Mouse (Mus musculus): ENCODE results near the gene Akr1d1.

Akr1d1 gene

GRCm38 (mm10) chr6:37567363-37567762, 37.4 kb downstream of the Akr1d1 start:
- DNase-seq (ENCODE audit: low spot score), result no peak

- no peak for DNase-seq (ENCODE audit: low spot score)
Observed at GRCm38 (mm10) chr6:37571939-37572338, 42.0 kb downstream of the Akr1d1 start.

- no peak for DNase-seq (ENCODE audit: low spot score)
Observed at GRCm38 (mm10) chr6:37572935-37573334, 43.0 kb downstream of the Akr1d1 start.

GRCm38 (mm10) chr6:37580476-37580875, 50.5 kb downstream of the Akr1d1 start:
- no peak for DNase-seq (ENCODE audit: low spot score)

GRCm38 (mm10) chr6:37589340-37589962, 59.5 kb downstream of the Akr1d1 start:
- peak; percentile 75 for DNase-seq (ENCODE audit: low spot score)

GRCm38 (mm10) chr6:37590800-37591199, 60.8 kb downstream of the Akr1d1 start:
- no peak for DNase-seq (ENCODE audit: low spot score)

- peak; percentile 49 for DNase-seq (ENCODE audit: low spot score)
Observed at GRCm38 (mm10) chr6:37592101-37593032, 62.4 kb downstream of the Akr1d1 start.

- DNase-seq (ENCODE audit: low spot score), result no peak
Observed at GRCm38 (mm10) chr6:37593033-37593374, 63.0 kb downstream of the Akr1d1 start.

- DNase-seq (ENCODE audit: low spot score), result no peak
Observed at GRCm38 (mm10) chr6:37593551-37594089, 63.6 kb downstream of the Akr1d1 start.

- no peak for DNase-seq (ENCODE audit: low spot score)
Observed at GRCm38 (mm10) chr6:37597088-37597487, 67.1 kb downstream of the Akr1d1 start.

- no peak for DNase-seq (ENCODE audit: low spot score)
Observed at GRCm38 (mm10) chr6:37598033-37598432, 68.1 kb downstream of the Akr1d1 start.

- no peak for DNase-seq (ENCODE audit: low spot score)
Observed at GRCm38 (mm10) chr6:37600976-37601498, 71.1 kb downstream of the Akr1d1 start.

- no peak for DNase-seq (ENCODE audit: low spot score)
Observed at GRCm38 (mm10) chr6:37602857-37603765, 73.1 kb downstream of the Akr1d1 start.

GRCm38 (mm10) chr6:37604178-37604883, 74.4 kb downstream of the Akr1d1 start:
- DNase-seq (ENCODE audit: low spot score), result no peak

- no peak for DNase-seq (ENCODE audit: low spot score)
Observed at GRCm38 (mm10) chr6:37604884-37605269, 74.9 kb downstream of the Akr1d1 start.

- no peak for DNase-seq (ENCODE audit: low spot score)
Observed at GRCm38 (mm10) chr6:37607511-37608289, 77.7 kb downstream of the Akr1d1 start.

- DNase-seq (ENCODE audit: low spot score), result no peak
Observed at GRCm38 (mm10) chr6:37612603-37613284, 82.8 kb downstream of the Akr1d1 start.

- DNase-seq (ENCODE audit: low spot score), result no peak
Observed at GRCm38 (mm10) chr6:37615490-37615889, 85.5 kb downstream of the Akr1d1 start.

- DNase-seq (ENCODE audit: low spot score), result no peak
Observed at GRCm38 (mm10) chr6:37616136-37616535, 86.2 kb downstream of the Akr1d1 start.
